ENCODE assay signal across 9 mouse cellular contexts in genomic region chr15:86363841-86364295, GRCm38 (mm10).
DNase-seq lines count a peak whose midpoint lies in the region; ATAC-seq and TF ChIP-seq lines count a peak whose summit lies in the region.
"Had no signal": no experiment of that assay in that cellular context is flagged by ENCODE, and none has a peak within 500 bp of the region (broad histone marks: within the 10 kb centered on the region; RNA-seq: fewer than 3 reads in every experiment).

No protein-coding gene starts in this region.

- no peak for TF ChIP-seq CTCF in thymus, adult 2 months (IDR thresholded peaks at IDR 0.05; ENCODE audit: borderline replicate concordance, control insufficient read depth, extremely low read depth, insufficient read depth, low read length, poor library complexity)

- H3K4me1 ChIP-seq in thymus, adult 2 months (replicated peaks; ENCODE audit: control insufficient read depth, insufficient read depth, low read length) = peaks cover 57% of the 10 kb centered on the region

- 35% methylated on average over 4 of the region's 4 CpGs for WGBS in thymus, adult 2 months

- DNase-seq in cerebellum, postnatal 4 days (ENCODE audit: low spot score in 2 of 2) = no peak
- DNase-seq in thymus, adult 2 months = no peak
- DNase-seq in thymus, adult 18-20 months = no peak
- DNase-seq in layer of hippocampus, adult 9-11 months = peak; percentile 84
- peak; percentile 76 for DNase-seq in telencephalon, adult 2 months (ENCODE audit: low read depth, low spot score)
- no peak for DNase-seq in adipocyte (ENCODE audit: low spot score)
- DNase-seq in kidney, postnatal 36 days = no peak
- DNase-seq: lung, embryonic 14.5 days had no signal

- no peaks in the 10 kb centered on the region for H3K36me3 ChIP-seq in thymus, adult 2 months (ENCODE audit: control insufficient read depth, insufficient read depth, low read length)

- peak overlapping the region; percentile 93 for H3K27ac ChIP-seq in thymus, adult 2 months (ENCODE audit: control insufficient read depth, insufficient read depth, low read length)

- H3K4me3 ChIP-seq in thymus, adult 2 months (ENCODE audit: control insufficient read depth, insufficient read depth, low read length) = no peak overlapping the region

- no peaks in the 10 kb centered on the region for H3K27me3 ChIP-seq in thymus, adult 2 months (ENCODE audit: control insufficient read depth, insufficient read depth, low read length)

- TF ChIP-seq POLR2A in thymus, adult 2 months (IDR thresholded peaks at IDR 0.05; ENCODE audit: control insufficient read depth, extremely low read depth, insufficient read depth, low read length, poor library complexity) = no peak

- ATAC-seq in cerebellum, adult (ENCODE audit: insufficient number of reproducible peaks, low FRiP score, low TSS enrichment) = peak; percentile 36; the same call in 1 of the 2 replicates

Comparison
In these comparisons a context has a peak if more than half of its experiments do, and no peak if none do; other contexts are left out.
1. DNase-seq: peak in layer of hippocampus, adult 9-11 months (single experiment) and telencephalon, adult 2 months (single experiment); none in cerebellum, postnatal 4 days (0 of 2), thymus, adult 2 months (single experiment), thymus, adult 18-20 months (0 of 2), adipocyte (single experiment) and kidney, postnatal 36 days (0 of 2).